Mouse (Mus musculus): Measurements from ENCODE around the gene Fbln1. TPM values are rescaled to one million over a fixed set of nuclear protein-coding genes. Genes with fewer than 3 reads are reported as not detected.

Fbln1 gene
- total RNA-seq, 2 experiments from 2014 or later, result 8.5 to 9.0 TPM

Other genes with a start within 250 kb of the Fbln1 start
- gene 5031439G07Rik, start 217.4 kb upstream of the Fbln1 start, total RNA-seq (2021), result 10 to 100 TPM; 38.9 to 56.7 TPM
- gene Upk3a, start 188.8 kb upstream of the Fbln1 start, total RNA-seq (2021), result not detected
- 1 to 10 TPM; 3.9 to 4.1 TPM for gene Fam118a, start 177.0 kb upstream of the Fbln1 start, total RNA-seq (2021)
- not detected for gene Smc1b, start 74.0 kb upstream of the Fbln1 start, total RNA-seq (2021)
- not detected for gene Ribc2, start 73.9 kb upstream of the Fbln1 start, total RNA-seq (2021)
- gene Atxn10, start 130.3 kb downstream of the Fbln1 start, total RNA-seq (2021), result 10 to 100 TPM; 28.7 to 35.1 TPM